Mouse (Mus musculus) G1E (cell line): ENCODE results near the gene Stub1.

Experiments used
- CTCF ChIP-seq: IDR thresholded peaks from 2 replicates; pipeline ENCODE4 v1.5.1; 2012; ENCODE audit warnings: low read depth, low read length, inconsistent platforms, mixed read lengths
- GATA1 ChIP-seq: IDR thresholded peaks from 2 replicates; pipeline ENCODE4 v1.6.1; 2012; ENCODE audit warnings: borderline replicate concordance, low read length, inconsistent platforms, mixed read lengths
- GATA2 ChIP-seq: IDR thresholded peaks from 2 replicates; pipeline ENCODE4 v1.6.1; 2012; ENCODE audit warnings: low read depth, low read length, inconsistent platforms, borderline replicate concordance
- TAL1 ChIP-seq: conservative IDR thresholded peaks from 2 replicates; pipeline ENCODE4 v1.6.1; 2012; ENCODE audit warnings: low read depth, low read length, inconsistent platforms, mixed read lengths

DNA sequence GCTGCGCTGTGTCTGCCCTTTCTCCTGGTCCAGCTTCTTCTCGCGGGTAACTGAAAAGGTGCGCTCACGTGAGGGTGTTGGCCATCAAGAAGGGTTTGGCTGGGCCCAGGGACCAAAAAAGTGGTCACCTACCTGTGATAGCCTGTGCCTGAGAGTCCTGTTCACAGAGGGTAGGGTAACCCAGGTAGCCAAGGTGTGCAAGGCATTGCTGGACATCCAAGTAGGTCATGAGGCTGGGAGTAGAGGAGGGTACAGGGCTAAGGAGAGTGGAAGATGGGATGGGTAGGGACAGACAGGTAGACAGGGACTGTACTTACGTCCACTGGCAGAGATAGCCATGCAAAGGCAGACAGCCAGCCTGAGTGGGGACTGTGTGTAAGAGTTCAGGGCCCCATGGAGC is 7.3 kb upstream of the Stub1 start:
- TF ChIP-seq CTCF (no peak), TAL1 (no peak), GATA1 (no peak), GATA2 (no peak)
